Mouse (Mus musculus): Measurements from ENCODE around the gene Cdk6. TPM values are rescaled to one million over a fixed set of nuclear protein-coding genes. Genes with fewer than 3 reads are reported as not detected.
"Not testable (repeated sequence)": the region's sequence is repeated elsewhere in the genome, so short reads cannot be mapped to it uniquely, and the experiment has no call there.

The Cdk6 gene
- polyA plus RNA-seq (2015; fragmentation: Nextera tagmentation; extraction: Ambion mirVana) = 28.1 and 30.9 TPM in 2 replicates

- peak within 1 kb of the TSS; percentile 92 for H3K4me2 ChIP-seq
- WGBS = under 1% methylated on average over 58 of the region's 59 CpGs
- ATAC-seq (ENCODE audit: extremely low read depth, insufficient number of reproducible peaks, low FRiP score, low TSS enrichment) = peak; percentile 28
- no peaks in the 10 kb centered on the region for H3K9me3 ChIP-seq
- peak within 1 kb of the TSS; percentile 94 for H3K27ac ChIP-seq (replicated peaks)
- H3K9ac ChIP-seq = peak within 1 kb of the TSS; percentile 91
- no peaks in the 10 kb centered on the region for H3K27me3 ChIP-seq (replicated peaks)
- peak within 1 kb of the TSS; percentile 86 for H3K4me3 ChIP-seq
- no peaks in the 10 kb centered on the region for H3K36me3 ChIP-seq
- H3K4me1 ChIP-seq = peaks cover 6% of the 10 kb centered on the region
These were observed at the start of gene Cdk6 for GRCm38 (mm10) chr5:3341111-3341911. Cdk6 (plus strand) TSS chr5:3341485.

GRCm38 (mm10) chr5:3293666-3294065 is 47.6 kb upstream of the Cdk6 start:
- no peaks in the 10 kb centered on the region for H3K36me3 ChIP-seq
- no peak overlapping the region for H3K4me3 ChIP-seq
- H3K9ac ChIP-seq = no peak overlapping the region
- WGBS = 79% methylated on average over 4 of the region's 4 CpGs
- H3K9me3 ChIP-seq = no peaks in the 10 kb centered on the region
- no peaks in the 10 kb centered on the region for H3K27me3 ChIP-seq (replicated peaks)
- H3K27ac ChIP-seq (replicated peaks) = no peak overlapping the region
- ATAC-seq (ENCODE audit: extremely low read depth, insufficient number of reproducible peaks, low FRiP score, low TSS enrichment) = no peak
- H3K4me1 ChIP-seq = peaks cover 14% of the 10 kb centered on the region; the same call in 1 of the 2 replicates
- H3K4me2 ChIP-seq = no peak overlapping the region

DNA sequence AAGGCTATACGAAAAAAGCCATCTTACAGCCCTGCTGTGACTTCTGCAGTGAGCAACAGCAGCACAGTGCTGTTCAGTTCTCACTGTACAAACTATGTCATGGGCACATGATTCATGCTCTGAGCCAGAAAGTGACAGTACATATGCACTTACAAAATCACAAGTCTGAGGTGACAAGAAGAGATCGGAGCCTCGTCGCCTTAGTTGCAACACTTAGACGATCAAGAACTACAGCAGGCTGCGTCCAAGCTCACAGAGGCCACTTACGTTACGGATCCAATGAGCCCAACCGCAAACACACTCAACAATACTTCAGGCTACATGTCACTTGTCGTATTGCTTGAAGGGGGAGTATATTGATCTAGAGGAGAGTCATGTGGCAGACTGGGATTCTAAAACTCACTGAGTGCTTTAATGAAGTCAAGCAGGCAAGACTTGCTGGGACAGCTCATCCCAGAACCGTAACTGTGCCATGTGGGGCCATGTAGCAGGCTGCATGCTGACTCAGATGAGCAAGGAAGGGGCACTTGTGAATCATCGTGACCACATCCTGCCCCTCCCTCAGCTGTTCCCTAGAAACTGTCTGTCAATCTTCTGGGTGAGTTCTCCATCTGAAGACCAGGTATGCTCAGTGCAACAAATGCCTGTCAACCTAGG is 40.4 kb upstream of the Cdk6 start:
- Histone ChIP-seq H3K9ac (no peak overlapping the region), H3K27ac (replicated peaks) (no peak overlapping the region), H3K4me2 (no peak overlapping the region), H3K4me1 (no peaks in the 10 kb centered on the region), H3K9me3 (no peaks in the 10 kb centered on the region), H3K4me3 (no peak overlapping the region), H3K27me3 (replicated peaks) (no peaks in the 10 kb centered on the region), H3K36me3 (no peaks in the 10 kb centered on the region)
- 65% methylated on average over 12 of the region's 12 CpGs for WGBS
- no peak for ATAC-seq (ENCODE audit: extremely low read depth, insufficient number of reproducible peaks, low FRiP score, low TSS enrichment)

DNA sequence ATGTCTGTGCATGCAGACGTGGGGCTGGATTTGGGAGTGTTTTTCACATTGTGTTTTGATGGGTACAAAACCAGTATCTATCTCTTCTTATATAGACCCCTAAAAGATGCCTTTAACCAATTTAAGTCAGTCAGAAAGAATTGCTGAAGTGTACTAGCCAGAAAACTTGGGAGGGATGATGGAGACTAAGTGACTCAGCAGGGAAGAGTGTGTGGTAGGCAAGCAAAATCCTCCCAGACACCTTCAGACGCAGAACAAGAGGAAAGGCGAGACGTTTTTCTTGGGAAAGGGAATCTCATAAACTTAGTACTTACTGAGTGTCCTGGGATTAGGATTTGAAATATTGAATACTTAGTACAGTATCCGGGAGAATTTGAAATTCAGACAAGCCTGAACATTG is 39.8 kb upstream of the Cdk6 start:
- no peak overlapping the region for H3K27ac ChIP-seq (replicated peaks)
- H3K9me3 ChIP-seq = no peaks in the 10 kb centered on the region
- H3K36me3 ChIP-seq = no peaks in the 10 kb centered on the region
- H3K9ac ChIP-seq = no peak overlapping the region
- H3K4me2 ChIP-seq = no peak overlapping the region
- H3K4me3 ChIP-seq = no peak overlapping the region
- H3K27me3 ChIP-seq (replicated peaks) = no peaks in the 10 kb centered on the region
- no peak for ATAC-seq (ENCODE audit: extremely low read depth, insufficient number of reproducible peaks, low FRiP score, low TSS enrichment)
- no peaks in the 10 kb centered on the region for H3K4me1 ChIP-seq
- WGBS = 67% methylated on average over 5 of the region's 5 CpGs

DNA sequence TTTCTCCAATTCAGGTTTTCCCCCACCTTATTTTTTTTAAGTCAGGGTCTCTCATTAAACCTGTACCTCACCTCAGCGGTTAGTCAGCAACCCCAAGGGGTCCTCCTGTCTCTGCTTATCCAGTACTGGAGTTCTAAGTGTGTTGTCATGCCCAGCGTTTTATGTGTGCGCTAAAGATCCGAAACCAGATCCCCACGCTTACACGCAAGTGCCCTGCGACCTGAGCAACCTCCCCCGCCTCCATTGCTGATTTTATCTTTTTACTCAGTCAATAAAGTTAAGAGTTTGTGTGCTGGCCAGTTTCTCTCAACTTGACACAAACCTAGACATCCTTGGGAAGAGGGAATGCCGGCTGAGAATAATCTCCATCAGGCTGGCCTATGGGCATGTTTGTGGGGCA is 37.4 kb upstream of the Cdk6 start:
- H3K9ac ChIP-seq = no peak overlapping the region
- no peak overlapping the region for H3K27ac ChIP-seq (replicated peaks)
- no peak for ATAC-seq (ENCODE audit: extremely low read depth, insufficient number of reproducible peaks, low FRiP score, low TSS enrichment)
- H3K36me3 ChIP-seq = no peaks in the 10 kb centered on the region
- no peaks in the 10 kb centered on the region for H3K9me3 ChIP-seq
- no peak overlapping the region for H3K4me2 ChIP-seq
- WGBS = 84% methylated on average over 9 of the region's 9 CpGs
- no peaks in the 10 kb centered on the region for H3K27me3 ChIP-seq (replicated peaks)
- H3K4me1 ChIP-seq = no peaks in the 10 kb centered on the region
- H3K4me3 ChIP-seq = no peak overlapping the region

GRCm38 (mm10) chr5:3306146-3306545 is 35.1 kb upstream of the Cdk6 start:
- H3K4me2 ChIP-seq = no peak overlapping the region
- H3K4me1 ChIP-seq = no peaks in the 10 kb centered on the region
- H3K27ac ChIP-seq (replicated peaks) = no peak overlapping the region
- 76% methylated on average over 1 of the region's 1 CpGs for WGBS
- H3K36me3 ChIP-seq = no peaks in the 10 kb centered on the region
- H3K27me3 ChIP-seq (replicated peaks) = no peaks in the 10 kb centered on the region
- no peak for ATAC-seq (ENCODE audit: extremely low read depth, insufficient number of reproducible peaks, low FRiP score, low TSS enrichment)
- H3K4me3 ChIP-seq = no peak overlapping the region
- no peaks in the 10 kb centered on the region for H3K9me3 ChIP-seq
- no peak overlapping the region for H3K9ac ChIP-seq

DNA sequence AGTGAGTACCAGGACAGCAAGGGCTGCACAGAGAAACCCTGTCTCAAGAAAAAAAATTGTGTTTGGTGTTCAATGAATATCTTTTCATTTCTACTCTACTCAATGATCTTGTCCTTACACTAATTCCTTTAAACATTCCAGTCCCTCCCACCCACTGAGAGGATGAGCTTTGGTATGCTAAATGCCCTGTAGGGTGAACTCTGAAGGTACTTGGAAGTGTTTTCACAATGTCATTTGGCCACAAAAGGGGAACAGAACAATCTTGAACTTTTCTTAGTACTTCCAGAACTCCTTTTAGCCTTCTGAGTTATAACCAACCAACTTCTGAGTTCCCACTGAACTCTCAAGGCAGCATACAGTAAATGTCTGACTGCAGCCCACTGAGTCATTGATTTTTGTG is 32.2 kb upstream of the Cdk6 start:
- Histone ChIP-seq H3K4me3 (no peak overlapping the region), H3K4me2 (no peak overlapping the region), H3K36me3 (no peaks in the 10 kb centered on the region), H3K4me1 (no peaks in the 10 kb centered on the region), H3K27ac (replicated peaks) (no peak overlapping the region), H3K9ac (no peak overlapping the region), H3K27me3 (replicated peaks) (no peaks in the 10 kb centered on the region), H3K9me3 (no peaks in the 10 kb centered on the region)
- ATAC-seq (ENCODE audit: extremely low read depth, insufficient number of reproducible peaks, low FRiP score, low TSS enrichment) = no peak

DNA sequence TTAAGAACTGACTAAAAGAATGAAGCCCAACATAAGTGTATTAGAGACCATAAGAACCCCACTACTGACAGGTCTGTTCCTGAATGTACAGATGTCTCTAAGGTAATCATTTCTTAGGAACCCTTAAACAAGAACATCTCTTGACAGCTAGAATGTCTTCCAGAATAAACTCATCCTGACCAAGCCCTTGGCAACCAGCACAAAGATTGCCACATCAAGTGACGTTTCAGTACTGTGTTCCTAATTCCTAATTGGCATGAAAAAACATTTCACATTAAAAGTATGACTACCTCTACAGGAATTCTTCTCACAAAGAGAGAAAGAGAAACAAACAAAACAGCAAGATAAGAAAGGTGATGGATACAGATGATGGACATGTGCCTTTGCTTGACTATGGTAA is 31.7 kb upstream of the Cdk6 start:
- H3K36me3 ChIP-seq = no peaks in the 10 kb centered on the region
- no peak for ATAC-seq (ENCODE audit: extremely low read depth, insufficient number of reproducible peaks, low FRiP score, low TSS enrichment)
- no peaks in the 10 kb centered on the region for H3K9me3 ChIP-seq
- H3K27me3 ChIP-seq (replicated peaks) = no peaks in the 10 kb centered on the region
- no peak overlapping the region for H3K9ac ChIP-seq
- no peak overlapping the region for H3K4me3 ChIP-seq
- 68% methylated on average over 1 of the region's 1 CpGs for WGBS
- H3K4me1 ChIP-seq = no peaks in the 10 kb centered on the region
- H3K4me2 ChIP-seq = no peak overlapping the region
- no peak overlapping the region for H3K27ac ChIP-seq (replicated peaks)

DNA sequence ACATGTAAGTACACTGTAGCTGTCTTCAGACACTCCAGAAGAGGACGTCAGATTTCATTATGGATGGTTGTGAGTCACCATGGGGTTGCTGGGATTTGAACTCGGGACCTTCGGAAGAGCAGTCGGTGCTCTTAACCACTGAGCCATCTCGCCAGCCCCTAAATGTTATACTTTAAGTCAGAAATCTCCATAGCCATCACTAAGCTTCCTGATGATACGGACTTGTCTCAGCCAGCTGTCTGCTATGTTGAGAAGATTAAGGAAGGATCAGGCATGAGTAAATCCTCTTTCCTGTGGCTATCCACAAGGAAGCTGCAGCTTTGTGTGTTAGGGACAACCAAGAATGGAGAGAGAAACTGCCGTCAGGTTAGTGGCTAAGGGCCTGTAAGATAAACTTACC is 30.1 kb upstream of the Cdk6 start:
- not testable (repeated sequence) for H3K9ac ChIP-seq; ATAC-seq (ENCODE audit: extremely low read depth, insufficient number of reproducible peaks, low FRiP score, low TSS enrichment); H3K27me3 ChIP-seq (replicated peaks); H3K4me2 ChIP-seq; H3K9me3 ChIP-seq; H3K27ac ChIP-seq (replicated peaks); H3K4me1 ChIP-seq; H3K4me3 ChIP-seq; H3K36me3 ChIP-seq
- 80% methylated on average over 7 of the region's 7 CpGs for WGBS

- ATAC-seq (ENCODE audit: extremely low read depth, insufficient number of reproducible peaks, low FRiP score, low TSS enrichment); H3K36me3 ChIP-seq; H3K27ac ChIP-seq (replicated peaks); H3K4me1 ChIP-seq; H3K9me3 ChIP-seq; H3K4me2 ChIP-seq; H3K9ac ChIP-seq; H3K4me3 ChIP-seq; H3K27me3 ChIP-seq (replicated peaks): not testable (repeated sequence)
- 74% methylated on average over 5 of the region's 5 CpGs for WGBS
These were observed 23.6 kb upstream of the Cdk6 start for GRCm38 (mm10) chr5:3317724-3318123.

DNA sequence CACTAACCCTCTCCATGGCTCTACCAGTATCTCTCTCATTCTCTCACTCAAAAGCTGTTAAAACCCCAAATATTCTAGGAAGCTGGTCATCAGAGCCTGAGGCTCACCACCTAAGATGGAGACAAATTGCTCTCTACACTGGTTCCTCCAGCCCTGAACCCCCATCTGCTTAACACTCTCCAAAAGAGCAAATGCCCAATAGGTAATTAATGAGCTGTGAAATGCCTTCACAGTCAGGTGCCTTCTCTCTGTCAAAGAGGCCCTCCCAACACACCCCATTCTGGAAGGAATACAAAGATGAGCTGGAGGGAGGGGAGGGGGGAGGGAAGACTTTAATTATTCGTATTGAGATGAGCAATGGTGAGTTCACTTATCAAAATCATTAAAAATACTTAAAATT is 21.1 kb upstream of the Cdk6 start:
- no peak overlapping the region for H3K4me3 ChIP-seq
- H3K36me3 ChIP-seq = no peaks in the 10 kb centered on the region
- H3K9me3 ChIP-seq = no peaks in the 10 kb centered on the region
- peaks cover 4% of the 10 kb centered on the region for H3K4me1 ChIP-seq
- 9% methylated on average over 1 of the region's 1 CpGs for WGBS
- H3K27me3 ChIP-seq (replicated peaks) = no peaks in the 10 kb centered on the region
- no peak overlapping the region for H3K9ac ChIP-seq
- no peak for ATAC-seq (ENCODE audit: extremely low read depth, insufficient number of reproducible peaks, low FRiP score, low TSS enrichment)
- no peak overlapping the region for H3K27ac ChIP-seq (replicated peaks)
- H3K4me2 ChIP-seq = no peak overlapping the region

DNA sequence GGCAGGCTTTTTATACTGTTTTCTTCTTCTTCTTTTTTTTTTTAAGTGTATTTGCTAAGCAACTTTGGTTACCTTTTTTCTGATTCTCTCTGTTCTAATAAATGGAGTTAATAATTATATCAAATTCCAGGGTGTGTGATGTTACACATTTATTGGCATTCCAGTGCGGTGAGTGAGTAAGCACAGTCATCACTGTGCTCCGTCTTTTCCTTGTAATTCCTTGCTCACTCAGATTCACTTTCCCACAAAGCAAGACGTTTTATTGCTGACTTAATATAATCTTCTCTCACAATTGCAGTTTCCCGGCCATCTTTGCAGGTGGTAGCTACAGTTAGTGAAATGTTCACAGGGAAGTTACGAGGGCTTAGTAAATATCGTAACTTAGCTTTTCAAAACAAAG is 19.2 kb upstream of the Cdk6 start:
- WGBS = 83% methylated on average over 6 of the region's 6 CpGs
- ATAC-seq (ENCODE audit: extremely low read depth, insufficient number of reproducible peaks, low FRiP score, low TSS enrichment) = no peak
- no peaks in the 10 kb centered on the region for H3K36me3 ChIP-seq
- no peaks in the 10 kb centered on the region for H3K27me3 ChIP-seq (replicated peaks)
- H3K9me3 ChIP-seq = no peaks in the 10 kb centered on the region
- no peak overlapping the region for H3K4me2 ChIP-seq
- H3K9ac ChIP-seq = no peak overlapping the region
- H3K27ac ChIP-seq (replicated peaks) = no peak overlapping the region
- peaks cover 10% of the 10 kb centered on the region for H3K4me1 ChIP-seq
- H3K4me3 ChIP-seq = no peak overlapping the region
